ENCODE assay signal across 21 mouse cellular contexts in genomic region chr11:112204561-112204960, GRCm38 (mm10).
DNase-seq lines count a peak whose midpoint lies in the region; ATAC-seq lines count a peak whose summit lies in the region.
"Had no signal": no experiment of that assay in that cellular context is flagged by ENCODE, and none has a peak within 500 bp of the region (broad histone marks: within the 10 kb centered on the region; RNA-seq: fewer than 3 reads in every experiment).

No protein-coding gene starts in this region.

- peak; percentile 9 for DNase-seq in kidney, adult 9 months
- no peak for DNase-seq in kidney, postnatal 10 days
- DNase-seq in lung, postnatal 36 days: no peak
- DNase-seq in R1 (ENCODE audit: low read depth, low spot score): peak; percentile 5
- DNase-seq in ZHBTc4 (ENCODE audit: low read depth, low spot score): peak; percentile 9
- DNase-seq in left cerebral cortex, postnatal 14 days (ENCODE audit: low spot score in 2 of 2): no peak
- DNase-seq: adrenal gland, postnatal 10 days; cerebellum, adult 11-12 months; cerebellum, adult 9-11 months; cerebellum, postnatal 36 days; gastrocnemius, postnatal 10 days; heart, adult 18-20 months; heart, postnatal 10 days; heart, postnatal 4 days had no signal

- H3K27me3 ChIP-seq in lung, embryonic 16.5 days (ENCODE audit: control insufficient read depth, insufficient read depth, low read depth, low read length): no peaks in the 10 kb centered on the region; the same call in 1 of the 2 replicates

- no peak overlapping the region for H3K4me2 ChIP-seq in lung, embryonic 16.5 days (ENCODE audit: low read depth, low read length)
- H3K4me2 ChIP-seq: embryonic facial prominence, embryonic 13.5 days; forebrain, embryonic 12.5 days; hindbrain, embryonic 13.5 days had no signal

- peak; percentile 86 for ATAC-seq in lung, embryonic 16.5 days (ENCODE audit: low read depth)
- ATAC-seq: forebrain, embryonic 16.5 days; hindbrain, postnatal 0 days had no signal

- WGBS in lung, embryonic 16.5 days: 29% methylated on average over 2 of the region's 2 CpGs

- H3K27ac ChIP-seq in lung, embryonic 16.5 days (ENCODE audit: low read length): no peak overlapping the region
- H3K27ac ChIP-seq: embryonic facial prominence, embryonic 13.5 days; heart, embryonic 10.5 days; hindbrain, embryonic 13.5 days; hindbrain, postnatal 0 days had no signal

- H3K36me3 ChIP-seq in lung, embryonic 16.5 days (ENCODE audit: control insufficient read depth, insufficient read depth, low read length): no peaks in the 10 kb centered on the region
- H3K36me3 ChIP-seq: embryonic facial prominence, embryonic 13.5 days; forebrain, embryonic 12.5 days; heart, embryonic 10.5 days; hindbrain, embryonic 13.5 days had no signal

- H3K9me3 ChIP-seq in lung, embryonic 16.5 days (ENCODE audit: control insufficient read depth, low read length): no peaks in the 10 kb centered on the region
- H3K9me3 ChIP-seq: embryonic facial prominence, embryonic 13.5 days; forebrain, embryonic 12.5 days; heart, embryonic 10.5 days; hindbrain, embryonic 13.5 days had no signal

- intact Hi-C loops in left cerebral cortex, postnatal 14 days (cut with DNase I): no loop called here

- H3K4me3 ChIP-seq in lung, embryonic 16.5 days (ENCODE audit: low read length): no peak overlapping the region
- H3K4me3 ChIP-seq: embryonic facial prominence, embryonic 13.5 days; forebrain, embryonic 12.5 days; heart, embryonic 10.5 days; hindbrain, embryonic 13.5 days had no signal

- no peaks in the 10 kb centered on the region; the same call in 1 of the 2 replicates for H3K4me1 ChIP-seq in lung, embryonic 16.5 days (replicated peaks; ENCODE audit: control insufficient read depth, insufficient read depth, low read length)
- H3K4me1 ChIP-seq: hindbrain, embryonic 13.5 days had no signal

- no peak overlapping the region for H3K9ac ChIP-seq in lung, embryonic 16.5 days (ENCODE audit: low read length)
- H3K9ac ChIP-seq: embryonic facial prominence, embryonic 13.5 days; forebrain, embryonic 12.5 days; hindbrain, embryonic 13.5 days had no signal

Comparison
In these comparisons a context has a peak if more than half of its experiments do, and no peak if none do; other contexts are left out.
1. DNase-seq: peak in kidney, adult 9 months (single experiment), R1 (single experiment) and ZHBTc4 (single experiment); none in kidney, postnatal 10 days (single experiment), lung, postnatal 36 days (single experiment) and left cerebral cortex, postnatal 14 days (0 of 2).